Mouse (Mus musculus): Measurements from ENCODE around the gene Pard3b.

Gene Pard3b

GRCm38 (mm10) chr1:62388013-62388412, 749.4 kb downstream of the Pard3b start:
- no peak for DNase-seq (ENCODE audit: low spot score in 2 of 2)

GRCm38 (mm10) chr1:62392863-62393262, 754.2 kb downstream of the Pard3b start:
- no peak for DNase-seq (ENCODE audit: low spot score in 2 of 2)

GRCm38 (mm10) chr1:62394555-62394954, 755.9 kb downstream of the Pard3b start:
- no peak for DNase-seq (ENCODE audit: low spot score in 2 of 2)

GRCm38 (mm10) chr1:62398261-62398660, 759.6 kb downstream of the Pard3b start:
- DNase-seq (ENCODE audit: low spot score in 2 of 2) = no peak

GRCm38 (mm10) chr1:62398738-62399137, 760.1 kb downstream of the Pard3b start:
- DNase-seq (ENCODE audit: low spot score in 2 of 2) = no peak

GRCm38 (mm10) chr1:62405061-62405460, 766.4 kb downstream of the Pard3b start:
- no peak for DNase-seq (ENCODE audit: low spot score in 2 of 2)

- no peak for DNase-seq (ENCODE audit: low spot score in 2 of 2)
These were observed 772.7 kb downstream of the Pard3b start for GRCm38 (mm10) chr1:62411368-62411767.

- no peak for DNase-seq (ENCODE audit: low spot score in 2 of 2)
These were observed 773.4 kb downstream of the Pard3b start for GRCm38 (mm10) chr1:62412019-62412418.

- DNase-seq (ENCODE audit: low spot score in 2 of 2) = no peak
These were observed 774.4 kb downstream of the Pard3b start for GRCm38 (mm10) chr1:62412988-62413387.

GRCm38 (mm10) chr1:62414521-62414920, 775.9 kb downstream of the Pard3b start:
- DNase-seq (ENCODE audit: low spot score in 2 of 2) = no peak

GRCm38 (mm10) chr1:62416627-62417374, 778.2 kb downstream of the Pard3b start:
- DNase-seq (ENCODE audit: low spot score in 2 of 2) = no peak

GRCm38 (mm10) chr1:62422896-62423650, 784.4 kb downstream of the Pard3b start:
- no peak for DNase-seq (ENCODE audit: low spot score in 2 of 2)

- DNase-seq (ENCODE audit: low spot score in 2 of 2) = no peak
These were observed 786.7 kb downstream of the Pard3b start for GRCm38 (mm10) chr1:62425369-62425768.

GRCm38 (mm10) chr1:62428736-62429135, 790.1 kb downstream of the Pard3b start:
- no peak for DNase-seq (ENCODE audit: low spot score in 2 of 2)

- DNase-seq (ENCODE audit: low spot score in 2 of 2) = no peak
These were observed 790.9 kb downstream of the Pard3b start for GRCm38 (mm10) chr1:62429333-62430182.

- DNase-seq (ENCODE audit: low spot score in 2 of 2) = no peak
These were observed 792.4 kb downstream of the Pard3b start for GRCm38 (mm10) chr1:62431054-62431453.

GRCm38 (mm10) chr1:62433891-62434290, 795.3 kb downstream of the Pard3b start:
- DNase-seq (ENCODE audit: low spot score in 2 of 2) = no peak

GRCm38 (mm10) chr1:62435844-62436243, 797.2 kb downstream of the Pard3b start:
- DNase-seq (ENCODE audit: low spot score in 2 of 2) = no peak

GRCm38 (mm10) chr1:62436304-62436703, 797.7 kb downstream of the Pard3b start:
- DNase-seq (ENCODE audit: low spot score in 2 of 2) = no peak

- no peak for DNase-seq (ENCODE audit: low spot score in 2 of 2)
These were observed 798.9 kb downstream of the Pard3b start for GRCm38 (mm10) chr1:62437493-62437892.

GRCm38 (mm10) chr1:62444406-62444805, 805.8 kb downstream of the Pard3b start:
- DNase-seq (ENCODE audit: low spot score in 2 of 2) = no peak

- DNase-seq (ENCODE audit: low spot score in 2 of 2) = no peak
These were observed 808.2 kb downstream of the Pard3b start for GRCm38 (mm10) chr1:62446818-62447217.
